Mouse (Mus musculus) testis, adult 2 months (tissue): ENCODE results near the gene Pgghg.

Source experiments
- CTCF ChIP-seq: fragments of 200-500 bp; IDR thresholded peaks from 2 replicates; pipeline ENCODE4 v1.5.1; 2012; ENCODE audit warnings: low read depth, mild to moderate bottlenecking, inconsistent platforms, low read length, moderate library complexity; ENCODE audit not compliant: control insufficient read depth, insufficient read depth, insufficient replicate concordance
- POLR2A ChIP-seq: fragments of 200-500 bp; IDR thresholded peaks from 2 replicates; pipeline ENCODE4 v1.6.1; 2012; ENCODE audit warnings: low read depth, mild to moderate bottlenecking, inconsistent platforms, low read length, moderate library complexity; ENCODE audit not compliant: control insufficient read depth

- TF ChIP-seq CTCF (peak; percentile 75), POLR2A (no peak)
Measured at GRCm38 (mm10) chr7:140908634-140909107, 32.5 kb upstream of the Pgghg start.
